Comparison of ENCODE assay signal across 7 mouse cellular contexts in genomic region chr12:110706337-110707231, GRCm38 (mm10). TPM values are rescaled to one million over a fixed set of nuclear protein-coding genes. Genes with fewer than 3 reads are reported as not detected.
A peak's percentile ranks its signal among the peaks of the same experiment; 100 is the strongest.
DNase-seq lines count a peak whose midpoint lies in the region; TF ChIP-seq lines count a peak whose summit lies in the region.

No protein-coding gene starts in this region.

- intact Hi-C loops in heart, postnatal 14 days (cut with DNase I), result loop anchor here (10.0 kb wide), 1 partner anchor 252 kb away; no protein-coding TSS in a partner anchor

- peaks cover 9 to 26% of the 10 kb centered on the region in 2 experiments for H3K4me1 ChIP-seq in ES-E14 (ENCODE audit: control insufficient read depth in 2 of 2, insufficient read depth in 2 of 2, low read length in 2 of 2, poor library complexity in 1 of 2)
- H3K4me1 ChIP-seq in forebrain, embryonic 10.5 days, result peaks cover 29% of the 10 kb centered on the region
- H3K4me1 ChIP-seq in megakaryocyte, embryonic 14.5 days, result peaks cover 67% of the 10 kb centered on the region
- peaks cover 4% of the 10 kb centered on the region; the same call in 1 of the 2 replicates for H3K4me1 ChIP-seq in spleen, adult 2 months (ENCODE audit: control insufficient read depth, insufficient read depth, insufficient read length)

- no peak for TF ChIP-seq CTCF in spleen, adult 2 months (IDR thresholded peaks at IDR 0.05; ENCODE audit: extremely low read depth, insufficient read depth, insufficient read length, insufficient replicate concordance)

- under 1% methylated on average over 27 of the region's 27 CpGs for WGBS in forebrain, embryonic 10.5 days
- WGBS in spleen, adult 2 months, result 3% methylated on average over 27 of the region's 27 CpGs

- H3K9me3 ChIP-seq in ES-E14 (ENCODE audit: control insufficient read depth, insufficient read depth, low read depth, low read length), result no peaks in the 10 kb centered on the region
- H3K9me3 ChIP-seq in forebrain, embryonic 10.5 days, result no peaks in the 10 kb centered on the region
- H3K9me3 ChIP-seq in megakaryocyte, embryonic 14.5 days, result no peaks in the 10 kb centered on the region

- 0 out of 2 replicates have a peak, but pooled peaks cover 13% of the 10 kb centered on the region for H3K27me3 ChIP-seq in forebrain, embryonic 10.5 days (ENCODE audit: poor library complexity, severe bottlenecking)
- peaks cover 2% of the 10 kb centered on the region for H3K27me3 ChIP-seq in megakaryocyte, embryonic 14.5 days (replicated peaks)
- H3K27me3 ChIP-seq in spleen, adult 2 months (ENCODE audit: control insufficient read depth, insufficient read depth, low read length), result no peaks in the 10 kb centered on the region

- H3K27ac ChIP-seq in ES-E14 (ENCODE audit: insufficient read depth, low read depth, low read length, poor library complexity, severe bottlenecking), result peak overlapping the region; percentile 73
- peak overlapping the region; percentile 61 for H3K27ac ChIP-seq in forebrain, embryonic 10.5 days
- no peak overlapping the region for H3K27ac ChIP-seq in spleen, adult 2 months (ENCODE audit: insufficient read depth, low read length)

- H3K36me3 ChIP-seq in ES-E14 (ENCODE audit: control insufficient read depth, insufficient read depth, low read length, poor library complexity, severe bottlenecking), result no peaks in the 10 kb centered on the region
- H3K36me3 ChIP-seq in forebrain, embryonic 10.5 days (replicated peaks), result no peaks in the 10 kb centered on the region
- no peaks in the 10 kb centered on the region for H3K36me3 ChIP-seq in megakaryocyte, embryonic 14.5 days (replicated peaks; ENCODE audit: low read length)
- no peaks in the 10 kb centered on the region for H3K36me3 ChIP-seq in spleen, adult 2 months (ENCODE audit: control insufficient read depth, insufficient read depth, low read length)

- in situ Hi-C loops in ES-E14 (cut with MboI; ENCODE audit: low sequenced_read_pairs in 2 of 2, unreplicated experiment in 2 of 2), result no loop called here

- no peak for DNase-seq in ES-E14 (ENCODE audit: low read depth, low spot score)
- DNase-seq in adrenal gland, adult 8-10 months, result peak; percentile 68
- DNase-seq in forebrain, embryonic 10.5 days (ENCODE audit: extremely low spot score, low spot score), result peak; percentile 74
- peak; percentile 65 to 70 for DNase-seq in heart, postnatal 14 days
- DNase-seq in kidney, postnatal 4 days, result peak; percentile 68 to 75
- peak in 1 of 2 experiments; percentile 28 for DNase-seq in spleen, adult 2 months (ENCODE audit: low read depth in 1 of 2, low spot score in 2 of 2)

- TF ChIP-seq POLR2A in spleen, adult 2 months (IDR thresholded peaks at IDR 0.05; ENCODE audit: low read depth, low read length), result no peak

- H3K4me3 ChIP-seq in ES-E14 (ENCODE audit: insufficient read depth in 1 of 2, low read depth in 1 of 2, low read length in 2 of 2, poor library complexity in 1 of 2, severe bottlenecking in 1 of 2), result peak overlapping the region; percentile 10 to 15; a peak in 2 of 4 replicates
- H3K4me3 ChIP-seq in forebrain, embryonic 10.5 days, result peak overlapping the region; percentile 49
- peak overlapping the region; percentile 89 for H3K4me3 ChIP-seq in megakaryocyte, embryonic 14.5 days (replicated peaks)
- H3K4me3 ChIP-seq in spleen, adult 2 months (ENCODE audit: extremely low read depth, insufficient read depth, insufficient read length), result peak overlapping the region; percentile 40

- peak overlapping the region; percentile 28; the same call in 1 of the 2 replicates for H3K9ac ChIP-seq in ES-E14 (ENCODE audit: insufficient read depth, low read depth, low read length, poor library complexity, severe bottlenecking)

TF ChIP-seq in ES-E14, 5 proteins besides CTCF, POLR2A, EP300 and RAD21:
- TF ChIP-seq ZNF384 (IDR thresholded peaks at IDR 0.05; ENCODE audit: low read depth, low read length), result no peak
- TF ChIP-seq MAFK (IDR thresholded peaks at IDR 0.05; ENCODE audit: insufficient read depth, low read depth, low read length), result no peak
- no peak for TF ChIP-seq CHD2 (IDR thresholded peaks at IDR 0.05; ENCODE audit: low read depth, low read length)
- no peak for TF ChIP-seq HCFC1 (IDR thresholded peaks at IDR 0.05; ENCODE audit: borderline replicate concordance, insufficient read depth, low read length)
- no peak for TF ChIP-seq ZC3H11A (IDR thresholded peaks at IDR 0.05; ENCODE audit: borderline replicate concordance, low read depth, low read length)

RNA-seq across cellular contexts. Expression of gene Hsp90aa1, which starts 4.1 kb away (rescaled TPM):
- total RNA-seq in ES-E14 (2012; rRNA removed), result 1,672 and 2,383 TPM in 2 replicates
- 100 to 1,000 TPM; 272 to 830 (median 476) TPM for total RNA-seq in adrenal gland, adult 8-10 months (2022)
- 1,260 and 1,271 TPM in 2 replicates for polyA plus RNA-seq in forebrain, embryonic 10.5 days (2016; fragmentation: Nextera tagmentation; extraction: Ambion mirVana)
- total RNA-seq in heart, postnatal 14 days (2021), result 100 to 1,000 TPM in 1 of 2 experiments, 10 to 100 TPM in 1; 98.6 to 163 TPM
- 14.0 and 99.4 TPM in 2 replicates for polyA plus RNA-seq in megakaryocyte, embryonic 14.5 days (2012; ENCODE audit: insufficient read depth, low replicate concordance)
- polyA plus RNA-seq in spleen, adult 2 months (2012; rRNA removed), result 38.9 and 40.7 TPM in 2 replicates

RNA-seq across cellular contexts. Expression of gene 1700001K19Rik, which starts 24.2 kb away (rescaled TPM):
- not detected in 2 replicates for total RNA-seq in ES-E14 (2012; rRNA removed)
- not detected for total RNA-seq in adrenal gland, adult 8-10 months (2022)
- not detected in 2 replicates for polyA plus RNA-seq in forebrain, embryonic 10.5 days (2016; fragmentation: Nextera tagmentation; extraction: Ambion mirVana)
- total RNA-seq in heart, postnatal 14 days (2021), result not detected
- polyA plus RNA-seq in megakaryocyte, embryonic 14.5 days (2012; ENCODE audit: insufficient read depth, low replicate concordance), result not detected in 2 replicates
- polyA plus RNA-seq in spleen, adult 2 months (2012; rRNA removed), result not detected in 2 replicates

RNA-seq across cellular contexts. Expression of gene Wdr20, which starts 31.2 kb away (rescaled TPM):
- total RNA-seq in ES-E14 (2012; rRNA removed), result 27.4 and 30.3 TPM in 2 replicates
- 10 to 100 TPM; 50.6 to 70.4 (median 56.8) TPM for total RNA-seq in adrenal gland, adult 8-10 months (2022)
- 22.5 and 23.5 TPM in 2 replicates for polyA plus RNA-seq in forebrain, embryonic 10.5 days (2016; fragmentation: Nextera tagmentation; extraction: Ambion mirVana)
- 10 to 100 TPM; 32.9 to 35.2 TPM for total RNA-seq in heart, postnatal 14 days (2021)
- polyA plus RNA-seq in megakaryocyte, embryonic 14.5 days (2012; ENCODE audit: insufficient read depth, low replicate concordance), result 13.1 and 45.3 TPM in 2 replicates
- 11.4 and 11.9 TPM in 2 replicates for polyA plus RNA-seq in spleen, adult 2 months (2012; rRNA removed)

Comparison
In these comparisons a context has a peak if more than half of its experiments do, and no peak if none do; other contexts are left out.
1. H3K4me3 ChIP-seq: peak in every context shown above with its lines; median percentile 89 in megakaryocyte, embryonic 14.5 days; 49 in forebrain, embryonic 10.5 days; 40 in spleen, adult 2 months; 12 in ES-E14.